Mouse (Mus musculus) MEL-GATA-1-ER (cell line): ENCODE results near the gene Sept1.

Source experiments
- DNase-seq: peaks from one replicate; pipeline ENCODE4 v3.0.0-alpha.2; 2012; ENCODE audit warnings: low read depth; ENCODE audit errors: extremely low read depth

Sept1 gene

GRCm38 (mm10) chr7:127220440-127220839, 12.5 kb downstream of the Sept1 start:
- DNase-seq, result no peak

- DNase-seq, result peak; percentile 78
These were observed 14.3 kb downstream of the Sept1 start for GRCm38 (mm10) chr7:127218670-127219069.

GRCm38 (mm10) chr7:127217901-127218642, 14.9 kb downstream of the Sept1 start:
- no peak for DNase-seq

- DNase-seq, result no peak
These were observed 15.5 kb downstream of the Sept1 start for GRCm38 (mm10) chr7:127217475-127217874.

- DNase-seq, result no peak
These were observed 16.6 kb downstream of the Sept1 start for GRCm38 (mm10) chr7:127216307-127216706.

- peak; percentile 45 for DNase-seq
These were observed 17.7 kb downstream of the Sept1 start for GRCm38 (mm10) chr7:127214981-127215871.

GRCm38 (mm10) chr7:127214521-127214920, 18.4 kb downstream of the Sept1 start:
- DNase-seq, result no peak

- DNase-seq, result no peak
These were observed 19.0 kb downstream of the Sept1 start for GRCm38 (mm10) chr7:127213930-127214329.

- peak; percentile 61 for DNase-seq
These were observed 19.4 kb downstream of the Sept1 start for GRCm38 (mm10) chr7:127213485-127213884.

- DNase-seq, result no peak
These were observed 20.3 kb downstream of the Sept1 start for GRCm38 (mm10) chr7:127212432-127213250.

- DNase-seq, result no peak
These were observed 21.8 kb downstream of the Sept1 start for GRCm38 (mm10) chr7:127211014-127211745.

- no peak for DNase-seq
These were observed 22.7 kb downstream of the Sept1 start for GRCm38 (mm10) chr7:127210266-127210665.

- no peak for DNase-seq
These were observed 23.1 kb downstream of the Sept1 start for GRCm38 (mm10) chr7:127209851-127210250.

- peak; percentile 100 for DNase-seq
These were observed 24.1 kb downstream of the Sept1 start, which contains the start of gene Mylpf for GRCm38 (mm10) chr7:127208553-127209438. TSS of gene Mylpf (plus strand) at chr7:127208890.

GRCm38 (mm10) chr7:127208295-127208552, 24.7 kb downstream of the Sept1 start, which contains the start of gene Tbc1d10b:
TSS of gene Tbc1d10b (minus strand) at chr7:127208468.
- no peak for DNase-seq

- no peak for DNase-seq
These were observed 25.3 kb downstream of the Sept1 start for GRCm38 (mm10) chr7:127207374-127208294.

GRCm38 (mm10) chr7:127206606-127207005, 26.3 kb downstream of the Sept1 start:
- peak; percentile 72 for DNase-seq

- DNase-seq, result no peak
These were observed 36.4 kb downstream of the Sept1 start for GRCm38 (mm10) chr7:127196484-127196883.
